Mouse (Mus musculus): ENCODE data around the gene Ccdc33. TPM values are rescaled to one million over a fixed set of nuclear protein-coding genes. Genes with fewer than 3 reads are reported as not detected.

Ccdc33 gene
- polyA plus RNA-seq, 1 experiment = 7.8 TPM

DNA sequence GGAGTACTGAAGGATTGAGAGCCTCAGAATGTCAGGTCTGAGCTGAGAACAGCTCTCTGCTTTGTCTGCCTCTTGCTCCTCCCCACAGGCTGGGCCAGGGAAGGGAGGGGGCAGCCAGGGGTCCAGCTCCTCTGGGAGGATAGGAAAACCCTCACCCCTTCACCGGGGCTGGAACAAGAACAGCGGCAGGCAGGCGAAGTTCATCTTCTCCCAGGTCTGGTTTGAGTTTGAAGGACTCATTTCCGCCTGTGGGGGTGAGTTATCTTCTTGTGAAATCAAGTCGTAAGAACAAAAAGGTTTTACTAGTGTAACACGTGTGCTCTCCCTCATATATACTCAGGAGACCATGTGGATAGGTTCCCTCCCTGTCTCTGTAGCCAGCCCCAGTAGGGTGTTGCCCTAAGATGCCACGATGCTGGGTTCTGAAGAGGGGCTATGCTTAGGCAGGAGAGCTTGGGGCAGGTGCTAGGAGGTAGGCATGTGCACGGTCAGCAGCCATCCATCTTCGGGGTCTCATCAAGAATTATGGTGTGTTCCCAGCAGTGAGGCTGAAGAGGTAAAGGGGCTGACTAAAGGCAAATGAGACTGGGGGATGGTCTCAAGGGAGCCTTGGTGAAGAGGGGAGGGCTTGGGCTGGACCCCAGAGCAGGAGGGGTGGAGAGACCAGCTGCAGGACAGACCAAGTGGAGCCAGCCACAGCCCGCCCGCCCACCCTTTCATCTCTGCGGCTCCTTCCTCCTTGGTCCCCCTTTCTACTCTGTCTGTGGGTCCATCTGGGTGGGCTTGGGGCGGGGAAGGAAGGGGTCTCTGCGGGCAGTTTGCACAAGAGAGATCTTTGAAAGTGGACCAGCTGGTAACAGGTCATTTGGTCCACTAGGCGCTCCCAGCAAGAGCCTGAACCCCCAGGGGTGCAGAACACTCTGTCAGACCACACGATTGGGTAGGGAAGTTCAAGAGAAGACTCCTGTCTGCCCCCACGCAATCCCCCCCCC, 15.6 kb upstream of the Ccdc33 start:
- no peak for TF ChIP-seq POLR2A (IDR thresholded peaks at IDR 0.05; ENCODE audit: borderline replicate concordance, extremely low read depth, low read depth, low read length)
- no peak for TF ChIP-seq CTCF (IDR thresholded peaks at IDR 0.05; ENCODE audit: insufficient read depth, low read length)
- DNase-seq = no peak
- Histone ChIP-seq H3K4me1 (ENCODE audit: control insufficient read depth, insufficient read depth, low read length) (no peaks in the 10 kb centered on the region), H3K4me3 (replicated peaks; ENCODE audit: extremely low read depth, low read depth, low read length) (no peak overlapping the region)
- WGBS = 22% methylated on average over 17 of the region's 17 CpGs

DNA sequence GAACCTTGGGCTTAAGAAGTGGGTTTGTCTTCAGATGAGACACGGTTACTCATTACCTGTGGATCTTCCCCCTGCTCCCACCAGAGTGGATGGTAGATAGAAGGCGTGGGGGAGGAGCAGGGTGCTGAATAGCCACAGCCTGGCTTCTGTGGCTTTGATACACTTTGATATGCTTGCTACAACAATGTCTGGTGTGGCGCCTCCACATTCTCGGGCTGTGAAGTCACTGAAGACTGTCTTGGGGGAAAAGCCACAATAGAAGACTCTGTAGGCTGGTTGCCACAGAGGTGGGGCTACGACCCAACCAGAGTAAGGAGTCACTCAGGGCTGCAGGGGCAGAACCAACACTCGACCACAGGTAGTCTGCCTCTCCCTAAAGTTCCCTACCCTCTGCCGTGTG, 13.1 kb upstream of the Ccdc33 start:
- WGBS = 56% methylated on average over 7 of the region's 7 CpGs
- H3K4me1 ChIP-seq (ENCODE audit: control insufficient read depth, insufficient read depth, low read length) = no peaks in the 10 kb centered on the region
- no peak overlapping the region for H3K4me3 ChIP-seq (replicated peaks; ENCODE audit: extremely low read depth, low read depth, low read length)
- no peak for DNase-seq
- TF ChIP-seq POLR2A (IDR thresholded peaks at IDR 0.05; ENCODE audit: borderline replicate concordance, extremely low read depth, low read depth, low read length) = no peak
- TF ChIP-seq CTCF (IDR thresholded peaks at IDR 0.05; ENCODE audit: insufficient read depth, low read length) = no peak

GRCm38 (mm10) chr9:58130909-58131308, 12.3 kb upstream of the Ccdc33 start:
- 35% methylated on average over 3 of the region's 3 CpGs for WGBS
- TF ChIP-seq POLR2A (IDR thresholded peaks at IDR 0.05; ENCODE audit: borderline replicate concordance, extremely low read depth, low read depth, low read length) (no peak), CTCF (IDR thresholded peaks at IDR 0.05; ENCODE audit: insufficient read depth, low read length) (no peak)
- H3K4me3 ChIP-seq (replicated peaks; ENCODE audit: extremely low read depth, low read depth, low read length) = no peak overlapping the region
- no peak for DNase-seq
- H3K4me1 ChIP-seq (ENCODE audit: control insufficient read depth, insufficient read depth, low read length) = no peaks in the 10 kb centered on the region

DNA sequence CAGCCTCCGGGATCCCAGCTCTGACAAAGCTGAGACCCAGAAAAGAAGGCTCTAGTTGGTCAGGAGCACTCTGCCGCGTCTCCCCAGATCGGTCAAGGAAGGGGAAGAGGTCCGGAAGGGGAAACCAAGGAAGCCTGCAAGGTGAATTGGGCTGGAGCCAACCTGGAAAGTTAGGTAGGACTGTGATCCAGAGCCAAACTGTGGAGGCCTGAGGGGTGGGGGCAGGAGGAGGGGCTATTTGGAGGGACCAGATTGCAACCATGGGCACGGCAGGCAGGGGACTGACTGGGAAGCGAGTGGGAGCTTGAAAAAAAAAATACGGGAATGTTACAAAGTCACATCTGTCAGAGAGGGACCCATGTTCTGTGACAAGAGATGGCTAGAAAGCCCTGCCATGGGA, 10.9 kb upstream of the Ccdc33 start:
- WGBS = 35% methylated on average over 8 of the region's 8 CpGs
- H3K4me3 ChIP-seq (replicated peaks; ENCODE audit: extremely low read depth, low read depth, low read length) = no peak overlapping the region
- TF ChIP-seq CTCF (IDR thresholded peaks at IDR 0.05; ENCODE audit: insufficient read depth, low read length) (no peak), POLR2A (IDR thresholded peaks at IDR 0.05; ENCODE audit: borderline replicate concordance, extremely low read depth, low read depth, low read length) (no peak)
- no peaks in the 10 kb centered on the region for H3K4me1 ChIP-seq (ENCODE audit: control insufficient read depth, insufficient read depth, low read length)
- DNase-seq = no peak

GRCm38 (mm10) chr9:58128926-58129413, 10.3 kb upstream of the Ccdc33 start:
- no peak for DNase-seq
- 26% methylated on average over 13 of the region's 13 CpGs for WGBS
- H3K4me3 ChIP-seq (replicated peaks; ENCODE audit: extremely low read depth, low read depth, low read length) = no peak overlapping the region
- no peaks in the 10 kb centered on the region for H3K4me1 ChIP-seq (ENCODE audit: control insufficient read depth, insufficient read depth, low read length)
- no peak for TF ChIP-seq POLR2A (IDR thresholded peaks at IDR 0.05; ENCODE audit: borderline replicate concordance, extremely low read depth, low read depth, low read length)
- TF ChIP-seq CTCF (IDR thresholded peaks at IDR 0.05; ENCODE audit: insufficient read depth, low read length) = no peak

GRCm38 (mm10) chr9:58125811-58126210, 7.2 kb upstream of the Ccdc33 start:
- no peak overlapping the region for H3K4me3 ChIP-seq (replicated peaks; ENCODE audit: extremely low read depth, low read depth, low read length)
- no peak for DNase-seq
- WGBS = 37% methylated on average over 4 of the region's 4 CpGs
- H3K4me1 ChIP-seq (ENCODE audit: control insufficient read depth, insufficient read depth, low read length) = no peaks in the 10 kb centered on the region
- TF ChIP-seq POLR2A (IDR thresholded peaks at IDR 0.05; ENCODE audit: borderline replicate concordance, extremely low read depth, low read depth, low read length) (no peak), CTCF (IDR thresholded peaks at IDR 0.05; ENCODE audit: insufficient read depth, low read length) (no peak)

DNA sequence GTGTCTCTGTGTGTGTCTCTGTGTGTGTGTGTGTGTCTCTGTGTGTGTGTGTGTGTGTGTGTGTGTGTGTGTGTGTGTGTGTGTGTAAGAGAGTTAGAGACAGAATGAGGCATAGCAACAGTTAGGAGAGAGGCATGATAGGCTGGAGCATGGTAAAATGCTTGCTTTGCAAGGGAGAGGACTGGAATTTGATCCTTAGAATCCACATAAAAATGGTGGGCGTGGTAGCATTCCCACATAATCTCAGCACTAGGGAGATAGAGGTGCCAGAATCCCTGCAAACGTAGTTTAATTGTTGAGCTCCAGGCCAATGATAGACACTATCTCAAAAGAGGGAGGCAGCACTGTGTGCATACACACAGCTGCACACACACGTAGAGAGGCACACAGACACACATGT, 6.5 kb upstream of the Ccdc33 start:
- no peak for DNase-seq
- no peak for TF ChIP-seq POLR2A (IDR thresholded peaks at IDR 0.05; ENCODE audit: borderline replicate concordance, extremely low read depth, low read depth, low read length)
- no peak for TF ChIP-seq CTCF (IDR thresholded peaks at IDR 0.05; ENCODE audit: insufficient read depth, low read length)
- Histone ChIP-seq H3K4me3 (replicated peaks; ENCODE audit: extremely low read depth, low read depth, low read length) (no peak overlapping the region), H3K4me1 (ENCODE audit: control insufficient read depth, insufficient read depth, low read length) (no peaks in the 10 kb centered on the region)
- WGBS = 73% methylated on average over 3 of the region's 3 CpGs

DNA sequence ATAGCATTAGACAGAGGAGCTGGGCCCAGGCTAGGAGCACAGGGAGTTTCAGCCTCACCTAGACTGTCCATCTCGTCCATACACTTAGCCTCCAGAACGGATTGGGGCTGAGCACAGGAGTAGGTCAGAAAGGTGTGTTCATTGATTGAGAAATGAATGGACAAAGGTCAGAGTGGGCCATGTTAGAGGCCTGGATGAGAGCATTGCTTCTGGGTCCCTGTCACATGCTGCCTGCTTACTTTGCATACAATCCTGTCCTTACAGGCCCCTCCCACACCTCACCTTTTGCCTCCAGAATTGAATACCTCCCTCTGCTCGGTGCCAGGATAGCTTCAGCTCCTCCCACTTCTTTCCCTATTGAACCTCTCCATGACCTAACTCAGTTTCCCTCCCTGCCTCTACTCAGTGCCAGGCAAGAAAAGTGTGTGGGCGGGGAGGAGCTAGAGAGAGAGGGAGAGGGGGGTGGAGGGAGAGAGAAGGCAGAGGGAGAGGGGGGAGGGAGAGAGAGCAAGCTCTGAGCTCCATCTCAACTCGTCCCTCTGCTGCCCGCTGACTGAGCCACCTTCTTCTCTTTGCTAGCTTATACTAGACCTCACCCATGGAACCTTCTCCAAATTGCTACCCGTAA, 2.5 kb downstream of the Ccdc33 start:
- 74% methylated on average over 7 of the region's 7 CpGs for WGBS
- Histone ChIP-seq H3K4me3 (replicated peaks; ENCODE audit: extremely low read depth, low read depth, low read length) (no peak overlapping the region), H3K4me1 (ENCODE audit: control insufficient read depth, insufficient read depth, low read length) (no peaks in the 10 kb centered on the region)
- TF ChIP-seq POLR2A (IDR thresholded peaks at IDR 0.05; ENCODE audit: borderline replicate concordance, extremely low read depth, low read depth, low read length) = no peak
- no peak for TF ChIP-seq CTCF (IDR thresholded peaks at IDR 0.05; ENCODE audit: insufficient read depth, low read length)
- no peak for DNase-seq

DNA sequence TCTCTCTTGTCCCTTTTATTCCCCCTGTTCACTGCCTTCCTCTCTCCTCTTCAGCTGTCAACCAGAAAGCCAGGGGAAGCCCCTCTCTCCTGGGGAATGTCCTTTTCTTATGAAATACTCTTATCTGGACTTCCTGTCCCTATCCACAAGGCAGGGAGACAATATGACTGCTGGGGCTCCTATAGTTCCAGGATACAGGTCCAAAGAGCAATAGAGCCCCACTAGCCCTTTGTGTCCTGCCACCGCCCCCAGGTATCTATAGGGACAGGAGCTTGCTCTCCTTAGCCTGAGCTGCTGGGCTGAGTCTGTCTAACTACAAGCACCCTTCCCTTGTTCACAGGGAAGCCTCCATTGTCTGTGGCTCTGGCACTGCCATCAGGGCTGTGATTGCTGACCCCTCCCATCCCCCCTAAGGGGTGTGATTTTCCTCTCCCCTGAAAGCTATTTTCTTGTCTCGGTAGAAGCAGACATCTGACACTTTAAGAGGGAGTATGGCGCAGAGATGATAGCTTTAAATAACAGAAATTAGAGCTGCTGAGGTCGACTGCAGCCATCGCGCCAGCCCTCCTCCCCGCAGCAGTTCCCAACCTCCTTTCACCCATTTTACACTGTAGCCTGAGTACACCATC, 3.2 kb downstream of the Ccdc33 start:
- 66% methylated on average over 7 of the region's 7 CpGs for WGBS
- no peak for DNase-seq
- Histone ChIP-seq H3K4me3 (replicated peaks; ENCODE audit: extremely low read depth, low read depth, low read length) (no peak overlapping the region), H3K4me1 (ENCODE audit: control insufficient read depth, insufficient read depth, low read length) (no peaks in the 10 kb centered on the region)
- TF ChIP-seq POLR2A (IDR thresholded peaks at IDR 0.05; ENCODE audit: borderline replicate concordance, extremely low read depth, low read depth, low read length) = no peak
- no peak for TF ChIP-seq CTCF (IDR thresholded peaks at IDR 0.05; ENCODE audit: insufficient read depth, low read length)
